ENCODE assay signal across 42 mouse cellular contexts in genomic region chr3:30742891-30743290, GRCm38 (mm10). TPM values are rescaled to one million over a fixed set of nuclear protein-coding genes. Genes with fewer than 3 reads are reported as not detected.
"Had no signal": no experiment of that assay in that cellular context is flagged by ENCODE, and none has a peak within 500 bp of the region (broad histone marks: within the 10 kb centered on the region; RNA-seq: fewer than 3 reads in every experiment).

No protein-coding gene starts in this region.

- ATAC-seq: hindbrain, embryonic 16.5 days; intestine, embryonic 16.5 days; liver, embryonic 12.5 days had no signal

- DNase-seq: gastrocnemius, adult 2 months; gastrocnemius, postnatal 10 days; gastrocnemius, postnatal 25 days; heart, adult 2 months; heart, postnatal 4 days; kidney, adult 11 months; kidney, adult 2 months; kidney, adult 9 months; kidney, postnatal 14 days; kidney, postnatal 36 days; layer of hippocampus, adult 9-11 months; layer of hippocampus, postnatal 36 days; left cerebral cortex, postnatal 4 days had no signal

RNA-seq across cellular contexts. Expression of gene Samd7, which starts 3.2 kb away (rescaled TPM):
- total RNA-seq: gastrocnemius, adult 2 months; gastrocnemius, postnatal 25 days; granulocyte monocyte progenitor cell, adult 5-6 weeks; heart, adult 2 months; heart, postnatal 25 days; heart, postnatal 4 days; layer of hippocampus, adult 18-20 months; layer of hippocampus, adult 8-10 months; layer of hippocampus, postnatal 14 days; layer of hippocampus, postnatal 36 days; left cerebral cortex, adult 18-20 months; left cerebral cortex, postnatal 10 days; left cerebral cortex, postnatal 25 days; liver, adult 2 months had no signal
- polyA plus RNA-seq: heart, adult 2 months; heart, embryonic 11.5 days; heart, embryonic 13.5 days; heart, embryonic 15.5 days; heart, postnatal 0 days; hindbrain, embryonic 10.5 days; hindbrain, embryonic 12.5 days; hindbrain, embryonic 14.5 days; intestine, embryonic 14.5 days; intestine, embryonic 16.5 days; kidney, adult 2 months; kidney, embryonic 15.5 days; kidney, postnatal 0 days; large intestine, adult 2 months; limb, embryonic 11.5 days; limb, embryonic 13.5 days; limb, embryonic 15.5 days; liver, adult 2 months; liver, embryonic 12.5 days had no signal

RNA-seq across cellular contexts. Expression of gene Lrrc31, which starts 43.2 kb away (rescaled TPM):
- total RNA-seq: gastrocnemius, adult 2 months; gastrocnemius, postnatal 10 days; gastrocnemius, postnatal 25 days; gastrocnemius, postnatal 4 days; granulocyte monocyte progenitor cell, adult 5-6 weeks; layer of hippocampus, adult 18-20 months; layer of hippocampus, postnatal 14 days; layer of hippocampus, postnatal 36 days; left cerebral cortex, adult 18-20 months; left cerebral cortex, adult 8-10 months; left cerebral cortex, postnatal 10 days; left cerebral cortex, postnatal 25 days; left cerebral cortex, postnatal 4 days; liver, adult 2 months had no signal
- polyA plus RNA-seq: heart, embryonic 11.5 days; heart, embryonic 13.5 days; heart, embryonic 15.5 days; hindbrain, embryonic 10.5 days; hindbrain, embryonic 12.5 days; hindbrain, embryonic 14.5 days; limb, embryonic 13.5 days; liver, adult 2 months; liver, embryonic 12.5 days; liver, embryonic 14.5 days had no signal
